Mouse (Mus musculus) stomach, embryonic 15.5 days (tissue): ENCODE results near the gene Zc3h12b. TPM values are rescaled to one million over a fixed set of nuclear protein-coding genes. Genes with fewer than 3 reads are reported as not detected.
A peak's percentile ranks its signal among the peaks of the same experiment; 100 is the strongest.
"Not testable (repeated sequence)": the region's sequence is repeated elsewhere in the genome, so short reads cannot be mapped to it uniquely, and the experiment has no call there.

Experiments used
- ATAC-seq: fragments of 200-750 bp; cut with Nextera tagmentation; 2 replicates; pipeline ENCODE4 v1.8.0; 2017; ENCODE audit warnings: low read depth, moderate number of reproducible peaks, moderate TSS enrichment; ENCODE audit not compliant: insufficient read depth, low FRiP score
- H3K27ac ChIP-seq: fragments of 300-500 bp; sonication (generic); 2 replicates; pipeline ENCODE4 v1.5.1; 2015; ENCODE audit warnings: mild to moderate bottlenecking, inconsistent platforms
- H3K27me3 ChIP-seq: fragments of 300-500 bp; sonication (generic); replicated peaks from 2 replicates; pipeline ENCODE4 v1.6.1; 2015; ENCODE audit warnings: inconsistent platforms
- H3K36me3 ChIP-seq: fragments of 300-500 bp; sonication (generic); 2 replicates; pipeline ENCODE4 v1.6.1; 2015; ENCODE audit warnings: inconsistent platforms
- H3K4me1 ChIP-seq: fragments of 300-500 bp; sonication (generic); 2 replicates; pipeline ENCODE4 v1.6.1; 2015; ENCODE audit warnings: inconsistent platforms
- H3K4me2 ChIP-seq: fragments of 300-500 bp; sonication (generic); 2 replicates; pipeline ENCODE4 v1.6.1; 2015; ENCODE audit warnings: mild to moderate bottlenecking, inconsistent platforms
- H3K4me3 ChIP-seq: fragments of 300-500 bp; sonication (generic); replicated peaks from 2 replicates; pipeline ENCODE4 v1.5.1; 2015; ENCODE audit warnings: inconsistent platforms
- H3K9ac ChIP-seq: fragments of 300-500 bp; sonication (generic); 2 replicates; pipeline ENCODE4 v1.6.1; 2015; ENCODE audit warnings: inconsistent platforms
- H3K9me3 ChIP-seq: fragments of 300-500 bp; sonication (generic); 2 replicates; pipeline ENCODE4 v1.6.1; 2016; ENCODE audit warnings: inconsistent platforms
- WGBS: fragments of 180-500 bp; shearing (Covaris S2); methylation state at CpG from one replicate; pipeline ENCODE4 v1.1.7; 2015; 5-methylcytosine and 5-hydroxymethylcytosine counted together
- polyA plus RNA-seq: library from polyadenylated mRNA; unstranded; fragments of >200 nt; fragmentation: Nextera tagmentation; extraction: Ambion mirVana; gene quantifications from 2 replicates; pipeline ENCODE4 v1.2.1, GENCODE M21; 2015

The Zc3h12b gene
- polyA plus RNA-seq, 1 experiment from 2014 or later = 2.3 TPM

- WGBS = 50% methylated on average over 3 of the region's 3 CpGs
- Histone ChIP-seq H3K4me1 (no peaks in the 10 kb centered on the region), H3K36me3 (no peaks in the 10 kb centered on the region), H3K9me3 (no peaks in the 10 kb centered on the region), H3K27me3 (no peaks in the 10 kb centered on the region), H3K4me2 (no peak overlapping the region), H3K4me3 (no peak overlapping the region), H3K9ac (no peak overlapping the region), H3K27ac (no peak overlapping the region)
- ATAC-seq = no peak; the same call in 1 of the 2 replicates
Measured at GRCm38 (mm10) chrX:95950776-95951175, 239.3 kb downstream of the Zc3h12b start.

DNA sequence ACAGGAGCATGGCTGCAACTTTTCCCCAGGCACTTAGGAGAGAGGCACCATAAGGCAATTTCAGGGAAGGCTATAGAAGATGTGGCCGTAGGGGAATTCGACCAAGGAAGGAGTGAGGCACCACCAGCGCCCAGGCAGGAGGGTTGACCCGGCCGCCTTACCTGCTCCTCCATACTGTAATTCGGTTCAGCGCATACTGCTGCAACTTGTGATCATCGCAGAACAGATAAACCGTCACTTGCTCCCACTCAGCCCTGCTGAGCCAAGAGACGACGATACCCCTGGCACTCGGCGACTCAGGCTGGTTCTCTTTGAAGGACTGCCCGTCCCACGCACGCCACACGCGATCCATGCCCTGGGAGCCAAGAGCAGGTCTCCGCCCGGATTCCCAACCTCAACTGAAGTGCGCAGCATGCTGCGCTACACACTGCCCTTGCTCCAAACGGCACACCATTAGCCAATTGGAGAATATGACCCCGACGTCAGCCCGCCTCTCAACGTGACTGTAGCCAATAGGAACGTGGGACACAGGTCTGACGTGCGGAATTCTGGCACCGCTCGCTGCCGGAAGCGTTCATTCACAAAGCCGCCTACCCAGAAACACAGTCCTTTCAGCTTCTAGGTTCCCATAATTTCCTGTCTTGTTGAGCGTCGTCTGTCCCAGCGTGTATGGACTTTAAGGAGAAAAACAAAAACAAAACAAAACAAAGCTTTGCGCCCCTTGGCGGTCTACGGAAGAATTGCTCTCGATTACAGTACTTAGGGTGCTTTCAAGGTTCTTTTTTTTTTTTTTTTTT lies 245.2 kb downstream of the Zc3h12b start, which contains the start of gene Las1l:
Gene Las1l (minus strand): TSS at position 466 of the 797 bp plus-strand sequence.
- 24% methylated on average over 42 of the region's 42 CpGs for WGBS
- Histone ChIP-seq H3K4me1 (no peaks in the 10 kb centered on the region), H3K9ac (0 out of 2 replicates have a peak within 1 kb of the TSS, but pooled peaks have one; percentile 34), H3K27me3 (no peaks in the 10 kb centered on the region), H3K4me2 (peak within 1 kb of the TSS; percentile 54), H3K9me3 (no peaks in the 10 kb centered on the region), H3K4me3 (peak within 1 kb of the TSS; percentile 58), H3K27ac (peak within 1 kb of the TSS; percentile 44; the same call in 1 of the 2 replicates), H3K36me3 (no peaks in the 10 kb centered on the region)
- peak; percentile 100 for ATAC-seq

GRCm38 (mm10) chrX:95957461-95957860 lies 246.0 kb downstream of the Zc3h12b start:
- H3K9me3 ChIP-seq, H3K27ac ChIP-seq, H3K27me3 ChIP-seq, H3K36me3 ChIP-seq, H3K4me1 ChIP-seq, ATAC-seq, H3K9ac ChIP-seq: not testable (repeated sequence)
- H3K4me2 ChIP-seq = peak overlapping the region; percentile 47
- peak overlapping the region; percentile 58 for H3K4me3 ChIP-seq
- 33% methylated on average over 11 of the region's 11 CpGs for WGBS

GRCm38 (mm10) chrX:95963366-95963765 lies 251.9 kb downstream of the Zc3h12b start:
- H3K4me3 ChIP-seq = no peak overlapping the region
- no peak for ATAC-seq
- no peaks in the 10 kb centered on the region for H3K9me3 ChIP-seq
- no peak overlapping the region for H3K4me2 ChIP-seq
- 77% methylated on average over 2 of the region's 2 CpGs for WGBS
- H3K27me3 ChIP-seq = no peaks in the 10 kb centered on the region
- H3K4me1 ChIP-seq = no peaks in the 10 kb centered on the region
- H3K9ac ChIP-seq = no peak overlapping the region
- H3K27ac ChIP-seq = no peak overlapping the region
- H3K36me3 ChIP-seq = no peaks in the 10 kb centered on the region

DNA sequence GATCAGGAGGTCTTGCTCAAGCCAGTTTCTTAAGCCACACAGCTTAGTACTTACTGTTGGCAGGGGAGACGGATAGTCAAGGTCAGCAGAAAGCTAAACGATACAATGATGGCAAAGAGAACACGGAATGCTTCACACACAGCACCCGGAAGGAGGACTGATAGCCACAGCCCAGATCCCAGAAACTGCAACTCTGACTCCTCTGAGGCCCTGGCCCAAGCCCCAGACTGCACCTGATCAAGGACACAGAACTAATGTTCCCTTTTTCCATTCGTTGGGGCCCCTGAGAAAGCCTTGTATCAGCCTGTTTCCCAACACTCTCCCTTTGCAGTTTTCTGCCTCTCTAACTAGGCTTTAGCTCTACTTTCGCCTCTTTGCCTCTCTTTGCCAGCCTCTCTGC lies 253.6 kb downstream of the Zc3h12b start:
- no peak overlapping the region for H3K9ac ChIP-seq
- H3K4me2 ChIP-seq = no peak overlapping the region
- no peaks in the 10 kb centered on the region for H3K4me1 ChIP-seq
- WGBS = 63% methylated on average over 6 of the region's 6 CpGs
- H3K36me3 ChIP-seq = no peaks in the 10 kb centered on the region
- H3K27me3 ChIP-seq = no peaks in the 10 kb centered on the region
- no peak overlapping the region for H3K4me3 ChIP-seq
- no peaks in the 10 kb centered on the region for H3K9me3 ChIP-seq
- no peak for ATAC-seq
- no peak overlapping the region for H3K27ac ChIP-seq

DNA sequence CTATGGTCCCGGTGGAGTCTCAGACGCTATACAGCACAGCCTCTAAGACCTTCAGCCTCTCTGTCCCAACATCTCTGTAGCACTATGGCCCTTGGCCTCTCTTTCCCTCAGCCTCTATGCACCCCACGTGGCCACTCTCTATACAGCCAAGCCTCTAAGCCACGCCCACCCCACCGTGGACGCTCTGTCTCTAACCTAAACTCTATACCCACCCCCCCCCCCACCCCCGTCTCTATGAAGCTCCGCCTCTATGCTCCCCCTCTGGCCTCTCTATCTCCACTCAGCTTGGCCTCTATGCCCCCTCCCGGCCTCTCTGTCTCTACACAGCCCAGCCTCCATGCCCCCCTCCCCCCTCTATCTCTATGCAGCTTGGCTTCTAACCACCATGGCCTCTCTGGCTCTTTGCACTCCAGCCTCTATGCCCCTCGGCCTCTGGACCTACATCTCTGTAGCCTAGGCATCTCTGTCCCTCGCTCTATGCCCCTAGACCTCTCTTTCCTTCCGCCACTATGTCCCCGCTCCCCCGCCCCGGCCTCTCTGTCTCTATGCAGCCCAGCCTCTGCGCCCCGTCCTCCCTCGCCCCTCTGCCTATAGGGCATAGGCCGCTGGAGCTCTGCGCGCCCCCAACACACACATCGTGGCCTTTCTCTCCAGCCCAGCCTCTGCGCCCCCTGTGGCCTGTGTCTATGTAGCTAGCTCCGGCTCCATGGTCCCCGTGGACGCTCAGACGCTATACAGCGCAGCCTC lies 256.5 kb downstream of the Zc3h12b start:
- 20% methylated on average over 28 of the region's 28 CpGs for WGBS
- Histone ChIP-seq H3K36me3 (no peaks in the 10 kb centered on the region), H3K4me1 (no peaks in the 10 kb centered on the region), H3K27ac (no peak overlapping the region), H3K9me3 (no peaks in the 10 kb centered on the region), H3K4me3 (peak overlapping the region; percentile 42), H3K27me3 (no peaks in the 10 kb centered on the region), H3K9ac (no peak overlapping the region), H3K4me2 (peak overlapping the region; percentile 64)
- peak; percentile 80 for ATAC-seq

GRCm38 (mm10) chrX:95968594-95968965 lies 257.1 kb downstream of the Zc3h12b start:
- Histone ChIP-seq H3K4me1 (no peaks in the 10 kb centered on the region), H3K36me3 (no peaks in the 10 kb centered on the region), H3K27ac (no peak overlapping the region), H3K9ac (no peak overlapping the region), H3K27me3 (no peaks in the 10 kb centered on the region), H3K4me3 (peak overlapping the region; percentile 42), H3K9me3 (no peaks in the 10 kb centered on the region), H3K4me2 (peak overlapping the region; percentile 64)
- peak; percentile 91 for ATAC-seq
- 22% methylated on average over 6 of the region's 6 CpGs for WGBS

- Histone ChIP-seq H3K4me1 (no peaks in the 10 kb centered on the region), H3K9me3 (no peaks in the 10 kb centered on the region), H3K27ac (no peak overlapping the region), H3K9ac (no peak overlapping the region), H3K27me3 (no peaks in the 10 kb centered on the region), H3K4me3 (no peak overlapping the region), H3K36me3 (no peaks in the 10 kb centered on the region), H3K4me2 (no peak overlapping the region)
- WGBS = 42% methylated on average over 6 of the region's 6 CpGs
- ATAC-seq = no peak
Measured at GRCm38 (mm10) chrX:95969116-95969515, 257.6 kb downstream of the Zc3h12b start.

GRCm38 (mm10) chrX:95969936-95970335 lies 258.5 kb downstream of the Zc3h12b start:
- H3K27me3 ChIP-seq = no peaks in the 10 kb centered on the region
- H3K9me3 ChIP-seq = no peaks in the 10 kb centered on the region
- H3K4me1 ChIP-seq = no peaks in the 10 kb centered on the region
- H3K36me3 ChIP-seq = no peaks in the 10 kb centered on the region
- H3K4me2 ChIP-seq = no peak overlapping the region
- no peak overlapping the region for H3K9ac ChIP-seq
- H3K4me3 ChIP-seq = no peak overlapping the region
- no peak overlapping the region for H3K27ac ChIP-seq
- WGBS = 89% methylated on average over 9 of the region's 9 CpGs
- ATAC-seq = no peak

Other genes starting within 250 kb of the Zc3h12b start
- gene Asb12, start 153.7 kb upstream of the Zc3h12b start, polyA plus RNA-seq = not detected in 2 replicates
- not detected in 2 replicates for gene Pfn5, start 153.6 kb upstream of the Zc3h12b start, polyA plus RNA-seq
- gene Zc4h2, start 53.2 kb upstream of the Zc3h12b start, polyA plus RNA-seq = 14.9 and 15.3 TPM in 2 replicates
- 56.3 and 62.0 TPM in 2 replicates for gene Las1l, start 245.3 kb downstream of the Zc3h12b start, polyA plus RNA-seq